Mouse (Mus musculus): ENCODE measurements around the gene Zer1. TPM values are rescaled to one million over a fixed set of nuclear protein-coding genes. Genes with fewer than 3 reads are reported as not detected.
A peak's percentile ranks its signal among the peaks of the same experiment; 100 is the strongest.

Gene Zer1
- polyA plus RNA-seq, 1 experiment: 23.8 TPM

DNA sequence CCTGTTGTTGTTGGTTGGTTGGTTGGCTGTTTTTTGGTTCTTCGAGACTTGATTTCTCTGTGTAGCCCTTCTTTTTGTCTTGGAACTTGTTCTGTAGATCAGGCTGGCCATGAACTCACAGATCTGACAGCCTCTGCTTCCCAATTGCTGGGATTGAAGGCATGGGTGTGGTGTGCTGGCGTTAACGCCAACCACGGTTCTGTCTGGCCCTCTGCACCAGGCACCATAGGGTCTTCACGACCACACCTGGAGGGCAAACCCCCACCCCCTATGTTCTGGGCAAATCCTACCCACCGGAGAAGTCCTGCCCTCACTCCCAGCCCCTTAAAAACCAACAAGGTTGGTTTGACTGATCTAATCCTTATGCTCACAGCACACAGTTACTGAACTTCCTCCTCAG is 47.4 kb downstream of the Zer1 start:
- Histone ChIP-seq H3K27ac (replicated peaks; ENCODE audit: low read depth, low read length) (no peak overlapping the region), H3K4me1 (ENCODE audit: control insufficient read depth, insufficient read depth, insufficient read length, low read length) (no peaks in the 10 kb centered on the region), H3K4me3 (ENCODE audit: insufficient read depth, low read depth, low read length) (0 out of 2 replicates have a peak overlapping the region, but pooled peaks have one; percentile 68)

DNA sequence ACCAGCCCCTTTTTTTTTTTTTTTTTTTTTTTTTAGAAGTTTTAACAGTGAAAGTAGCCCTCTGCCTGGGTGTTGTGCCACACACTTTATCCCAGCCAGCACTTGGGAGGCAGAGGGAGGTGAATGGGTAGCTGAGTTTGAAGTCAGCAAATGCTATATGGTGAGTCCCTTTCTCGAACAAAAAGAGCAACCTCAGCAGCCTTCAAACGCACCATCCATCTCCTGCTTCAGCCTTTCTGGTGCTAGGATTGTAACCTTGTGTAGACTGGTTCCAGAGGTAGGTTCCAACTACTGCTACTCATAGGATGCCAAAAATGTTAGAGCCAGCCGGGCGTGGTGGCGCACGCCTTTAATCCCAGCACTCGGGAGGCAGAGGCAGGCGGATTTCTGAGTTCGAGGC is 47.9 kb downstream of the Zer1 start:
- H3K4me3 ChIP-seq (ENCODE audit: insufficient read depth, low read depth, low read length): no peak overlapping the region
- no peaks in the 10 kb centered on the region for H3K4me1 ChIP-seq (ENCODE audit: control insufficient read depth, insufficient read depth, insufficient read length, low read length)
- no peak overlapping the region for H3K27ac ChIP-seq (replicated peaks; ENCODE audit: low read depth, low read length)

DNA sequence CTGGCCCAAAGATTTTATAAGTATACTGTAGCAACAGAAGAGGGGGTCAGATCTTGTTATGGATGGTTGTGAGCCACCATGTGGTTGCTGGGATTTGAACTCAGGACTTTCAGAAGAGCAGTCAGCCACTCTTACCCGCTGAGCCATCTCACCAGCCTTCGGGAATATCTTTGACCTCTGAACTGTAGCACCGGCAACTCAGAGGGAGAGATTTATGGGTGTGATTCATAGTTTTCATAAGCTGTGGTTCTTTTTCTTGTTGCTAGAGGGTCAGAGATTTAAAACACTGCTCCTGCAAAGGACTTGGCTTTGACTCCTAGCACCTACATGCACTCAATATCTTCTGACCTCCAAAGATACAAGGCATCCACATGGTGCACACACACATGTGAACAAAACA is 48.8 kb downstream of the Zer1 start:
- Histone ChIP-seq H3K27ac (replicated peaks; ENCODE audit: low read depth, low read length) (no peak overlapping the region), H3K4me1 (ENCODE audit: control insufficient read depth, insufficient read depth, insufficient read length, low read length) (no peaks in the 10 kb centered on the region), H3K4me3 (ENCODE audit: insufficient read depth, low read depth, low read length) (no peak overlapping the region)

GRCm38 (mm10) chr2:30073285-30073684 is 51.1 kb downstream of the Zer1 start:
- no peaks in the 10 kb centered on the region for H3K4me1 ChIP-seq (ENCODE audit: control insufficient read depth, insufficient read depth, insufficient read length, low read length)
- H3K4me3 ChIP-seq (ENCODE audit: insufficient read depth, low read depth, low read length): no peak overlapping the region
- H3K27ac ChIP-seq (replicated peaks; ENCODE audit: low read depth, low read length): no peak overlapping the region

- Histone ChIP-seq H3K4me1 (ENCODE audit: control insufficient read depth, insufficient read depth, insufficient read length, low read length) (no peaks in the 10 kb centered on the region), H3K27ac (replicated peaks; ENCODE audit: low read depth, low read length) (no peak overlapping the region), H3K4me3 (ENCODE audit: insufficient read depth, low read depth, low read length) (no peak overlapping the region)
Observed at GRCm38 (mm10) chr2:30072875-30073274, 51.5 kb downstream of the Zer1 start.

- H3K4me3 ChIP-seq (ENCODE audit: insufficient read depth, low read depth, low read length): no peak overlapping the region
- H3K4me1 ChIP-seq (ENCODE audit: control insufficient read depth, insufficient read depth, insufficient read length, low read length): peaks cover 5% of the 10 kb centered on the region; the same call in 1 of the 2 replicates
- no peak overlapping the region for H3K27ac ChIP-seq (replicated peaks; ENCODE audit: low read depth, low read length)
Observed at GRCm38 (mm10) chr2:30067962-30068361, 56.4 kb downstream of the Zer1 start.

GRCm38 (mm10) chr2:30067031-30067888 is 57.1 kb downstream of the Zer1 start:
- Histone ChIP-seq H3K4me1 (ENCODE audit: control insufficient read depth, insufficient read depth, insufficient read length, low read length) (peaks cover 5% of the 10 kb centered on the region; the same call in 1 of the 2 replicates), H3K27ac (replicated peaks; ENCODE audit: low read depth, low read length) (no peak overlapping the region), H3K4me3 (ENCODE audit: insufficient read depth, low read depth, low read length) (peak overlapping the region; percentile 100)

GRCm38 (mm10) chr2:30066046-30066901 is 58.1 kb downstream of the Zer1 start:
- peak overlapping the region; percentile 87 for H3K27ac ChIP-seq (replicated peaks; ENCODE audit: low read depth, low read length)
- peak overlapping the region; percentile 100 for H3K4me3 ChIP-seq (ENCODE audit: insufficient read depth, low read depth, low read length)
- H3K4me1 ChIP-seq (ENCODE audit: control insufficient read depth, insufficient read depth, insufficient read length, low read length): peaks cover 5% of the 10 kb centered on the region; the same call in 1 of the 2 replicates

DNA sequence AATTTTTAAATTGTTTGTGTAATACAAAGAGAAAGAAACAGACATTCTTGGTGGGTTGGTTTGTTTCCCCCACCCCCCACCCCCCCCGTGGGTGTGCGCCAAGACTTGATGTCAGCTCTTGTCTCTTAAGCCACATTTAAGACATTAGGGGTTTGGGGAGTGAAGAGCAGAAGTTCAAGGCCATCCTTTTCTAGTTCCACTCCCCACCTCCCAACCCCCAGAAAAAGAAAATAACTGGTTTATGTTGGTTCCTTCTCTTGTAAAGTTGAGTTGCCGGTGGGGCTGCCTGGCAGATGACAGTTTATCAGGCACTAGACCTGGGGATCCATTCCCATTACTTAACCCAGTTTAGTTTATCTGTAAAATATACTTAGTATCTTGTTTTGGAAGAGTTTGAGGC is 60.1 kb downstream of the Zer1 start:
- no peak overlapping the region for H3K4me3 ChIP-seq (ENCODE audit: insufficient read depth, low read depth, low read length)
- peaks cover 5% of the 10 kb centered on the region; the same call in 1 of the 2 replicates for H3K4me1 ChIP-seq (ENCODE audit: control insufficient read depth, insufficient read depth, insufficient read length, low read length)
- H3K27ac ChIP-seq (replicated peaks; ENCODE audit: low read depth, low read length): no peak overlapping the region

- peak overlapping the region; percentile 81; the same call in 1 of the 2 replicates for H3K27ac ChIP-seq (replicated peaks; ENCODE audit: low read depth, low read length)
- H3K4me1 ChIP-seq (ENCODE audit: control insufficient read depth, insufficient read depth, insufficient read length, low read length): peaks cover 5% of the 10 kb centered on the region; the same call in 1 of the 2 replicates
- peak overlapping the region; percentile 67 for H3K4me3 ChIP-seq (ENCODE audit: insufficient read depth, low read depth, low read length)
Observed at GRCm38 (mm10) chr2:30063791-30064190, 60.6 kb downstream of the Zer1 start.

GRCm38 (mm10) chr2:30063235-30063634 is 61.1 kb downstream of the Zer1 start:
- H3K4me1 ChIP-seq (ENCODE audit: control insufficient read depth, insufficient read depth, insufficient read length, low read length): peaks cover 5% of the 10 kb centered on the region; the same call in 1 of the 2 replicates
- H3K4me3 ChIP-seq (ENCODE audit: insufficient read depth, low read depth, low read length): peak overlapping the region; percentile 67
- peak overlapping the region; percentile 81 for H3K27ac ChIP-seq (replicated peaks; ENCODE audit: low read depth, low read length)

DNA sequence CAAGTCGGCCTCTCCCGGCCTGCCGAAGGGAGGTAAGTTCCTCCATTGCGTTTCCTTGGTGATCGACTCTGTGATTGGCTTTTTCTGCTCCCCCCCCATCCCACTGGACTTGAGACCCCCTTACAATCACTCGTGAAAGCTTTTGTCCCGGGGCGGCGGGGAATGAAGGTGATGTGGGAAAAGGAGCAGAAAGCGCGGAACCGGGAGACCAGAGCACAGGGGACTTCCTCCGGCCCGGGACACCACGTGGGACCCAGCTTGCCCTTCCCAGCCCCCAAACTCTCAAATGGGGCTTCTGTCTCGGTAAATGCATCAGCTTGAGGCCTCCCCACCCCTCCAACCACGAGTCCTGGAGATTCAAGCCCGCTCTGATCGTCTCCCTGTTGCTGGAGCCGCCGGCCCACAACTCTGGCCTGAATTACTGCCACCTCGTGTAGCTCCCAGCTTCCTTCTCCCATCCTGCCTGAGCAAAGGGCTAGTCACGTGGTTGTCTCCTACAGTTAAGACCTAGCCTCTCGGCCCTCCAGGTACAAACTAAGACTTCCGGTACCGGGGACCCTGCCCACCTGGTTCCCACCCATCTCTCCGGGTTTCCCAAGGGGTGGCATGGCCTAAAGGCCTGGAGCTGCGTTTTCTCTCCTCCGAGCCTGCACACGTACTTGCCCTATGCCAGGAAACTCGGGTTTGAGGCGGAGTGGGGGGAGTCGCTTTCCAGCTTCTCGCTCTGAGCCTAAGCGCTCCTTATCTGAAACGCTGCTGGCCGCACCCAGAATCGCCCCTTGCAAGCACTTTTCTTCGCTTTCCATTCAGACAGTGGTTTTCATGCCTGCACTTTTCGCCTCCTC is 61.9 kb downstream of the Zer1 start:
- H3K4me3 ChIP-seq (ENCODE audit: insufficient read depth, low read depth, low read length): peak overlapping the region; percentile 67
- peaks cover 5% of the 10 kb centered on the region; the same call in 1 of the 2 replicates for H3K4me1 ChIP-seq (ENCODE audit: control insufficient read depth, insufficient read depth, insufficient read length, low read length)
- peak overlapping the region; percentile 81 for H3K27ac ChIP-seq (replicated peaks; ENCODE audit: low read depth, low read length)

DNA sequence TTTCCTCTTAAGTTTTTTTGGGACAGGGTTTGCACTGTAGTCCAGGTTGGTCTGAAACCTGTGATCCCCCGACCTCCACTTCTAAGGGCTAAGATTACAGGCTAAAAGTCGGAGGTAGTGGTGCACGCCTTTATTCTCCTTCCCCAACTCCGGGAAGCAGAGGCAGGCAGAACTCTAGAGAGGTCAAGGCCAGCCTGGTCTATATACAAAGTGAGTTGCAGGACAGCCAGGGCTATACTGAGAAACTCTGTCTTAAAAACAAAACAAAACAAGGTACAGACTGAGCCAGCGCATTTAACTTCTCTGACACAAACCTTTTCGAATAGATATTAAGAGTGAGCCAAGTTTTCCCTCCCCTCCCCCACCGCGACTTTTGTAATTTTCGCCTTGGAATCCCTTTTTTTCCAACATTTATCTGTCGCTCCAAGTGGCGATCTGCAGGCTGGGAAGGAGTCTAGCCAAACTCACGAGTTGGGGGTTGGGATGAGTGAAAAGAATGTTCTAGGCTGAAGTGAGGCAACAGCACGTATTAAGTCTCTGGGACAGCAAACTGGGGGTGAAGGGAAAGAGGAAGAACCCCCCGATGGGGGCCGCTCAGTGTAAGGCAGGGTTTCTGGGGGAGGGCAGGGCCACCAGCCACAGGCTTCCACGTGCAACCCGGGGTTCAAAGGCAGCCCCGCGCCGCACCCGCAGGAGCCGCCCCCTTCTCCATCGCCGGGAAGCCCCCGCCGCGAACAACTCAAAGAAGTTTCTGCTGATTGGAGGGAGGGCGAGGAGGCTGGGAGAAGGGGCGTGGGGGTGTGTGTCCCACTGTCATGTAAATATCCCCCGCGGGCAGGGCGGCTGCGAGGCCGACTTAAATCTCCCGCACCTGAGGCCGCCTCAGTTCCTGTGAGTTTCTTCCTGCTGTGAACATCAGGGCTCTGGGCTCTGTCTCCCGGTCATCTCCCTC is 62.9 kb downstream of the Zer1 start:
- Histone ChIP-seq H3K27ac (replicated peaks; ENCODE audit: low read depth, low read length) (peak overlapping the region; percentile 81), H3K4me1 (ENCODE audit: control insufficient read depth, insufficient read depth, insufficient read length, low read length) (peaks cover 5% of the 10 kb centered on the region; the same call in 1 of the 2 replicates), H3K4me3 (ENCODE audit: insufficient read depth, low read depth, low read length) (peak overlapping the region; percentile 67)

Measured in brown adipose tissue, adult 24 weeks (tissue).